Mouse (Mus musculus) monocyte, adult 5-6 weeks (primary cell): ENCODE data around the gene Atat1. TPM values are rescaled to one million over a fixed set of nuclear protein-coding genes. Genes with fewer than 3 reads are reported as not detected.
A peak's percentile ranks its signal among the peaks of the same experiment; 100 is the strongest.

Experiments
- ATAC-seq: fragments of 153-309, 156-312 bp; replicated peaks from 2 replicates; pipeline ENCODE4 v1.8.0; 2017; ENCODE audit warnings: mild to moderate bottlenecking; ENCODE audit not compliant: low TSS enrichment, insufficient number of reproducible peaks, severe bottlenecking, poor library complexity, low FRiP score
- total RNA-seq: library from RNA; stranded (forward); fragments of 200-1000, 200-491, 200-594 nt; gene quantifications from 3 replicates; pipeline ENCODE4 v1.2.3, GENCODE M21; 2017

Atat1 gene
- total RNA-seq, 1 experiment from 2014 or later: 18.7 TPM

DNA sequence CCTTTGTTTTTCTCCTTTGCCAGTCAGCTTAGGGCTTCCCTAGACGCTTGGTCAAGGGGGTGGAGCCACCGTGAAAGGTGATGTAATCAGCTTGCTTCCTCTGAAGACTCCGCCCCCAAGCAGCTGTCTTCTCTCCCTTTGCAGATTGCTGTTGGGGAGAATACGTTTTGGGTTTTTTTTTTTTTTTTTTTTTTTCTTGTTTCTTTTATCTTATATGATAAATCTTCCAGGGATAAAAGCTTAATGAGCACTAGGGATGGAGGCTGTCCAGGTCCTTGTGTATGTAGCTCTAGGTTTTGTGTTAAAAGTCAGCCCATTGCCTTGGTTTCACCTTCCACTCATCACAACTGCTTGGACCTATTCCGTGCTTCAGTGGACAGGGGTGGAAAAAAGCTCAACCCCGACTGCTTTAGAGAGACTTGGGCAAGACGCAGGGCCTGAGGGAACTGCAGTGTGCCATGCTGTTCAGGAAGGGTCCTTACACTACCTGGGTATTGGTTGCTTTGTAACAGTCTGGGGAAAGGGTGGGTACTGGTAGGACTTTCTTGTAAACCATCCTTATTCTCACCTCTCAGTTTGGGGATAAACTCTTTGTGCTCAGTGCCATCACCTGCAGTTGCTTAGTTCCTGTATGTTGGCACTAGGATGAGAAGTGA is 9.3 kb upstream of the Atat1 start:
- peak; percentile 52 for ATAC-seq

DNA sequence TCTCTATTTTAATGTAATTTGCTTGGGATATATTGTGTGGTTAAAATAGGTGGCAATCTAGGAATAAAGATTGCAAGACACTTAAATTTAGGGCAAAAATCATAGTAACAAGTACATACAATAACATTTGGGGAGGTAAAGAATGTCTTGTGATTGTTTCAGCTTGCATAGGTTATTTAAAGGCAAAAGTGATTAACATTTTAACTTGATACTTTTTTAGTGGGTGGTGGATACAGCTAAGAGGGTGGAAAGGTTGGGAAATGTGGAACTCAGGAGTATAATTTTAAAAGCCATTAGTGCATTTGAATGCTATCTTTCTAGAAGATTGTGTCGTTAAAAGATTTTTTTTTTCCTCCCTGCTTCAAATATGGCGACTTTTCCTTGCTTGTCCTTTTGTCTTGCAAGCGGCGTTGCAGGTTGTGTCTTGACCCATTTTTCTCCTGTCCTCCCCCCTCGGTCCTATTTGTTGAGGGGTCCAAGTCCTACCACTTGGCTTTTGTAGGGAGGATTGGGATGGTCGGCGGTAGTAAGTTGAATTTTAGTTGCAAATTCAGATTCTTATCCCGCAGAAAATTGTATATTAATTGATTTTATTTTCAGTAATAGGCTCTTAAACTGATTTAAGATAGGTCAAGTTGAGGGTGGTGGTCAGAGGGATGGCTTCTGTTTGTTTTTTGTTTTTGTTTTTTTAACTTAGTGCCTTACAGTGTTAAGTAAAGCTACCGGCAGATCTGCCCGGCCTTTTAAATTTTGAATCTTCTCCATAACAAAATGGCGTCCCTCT is 8.6 kb upstream of the Atat1 start:
- ATAC-seq: no peak

DNA sequence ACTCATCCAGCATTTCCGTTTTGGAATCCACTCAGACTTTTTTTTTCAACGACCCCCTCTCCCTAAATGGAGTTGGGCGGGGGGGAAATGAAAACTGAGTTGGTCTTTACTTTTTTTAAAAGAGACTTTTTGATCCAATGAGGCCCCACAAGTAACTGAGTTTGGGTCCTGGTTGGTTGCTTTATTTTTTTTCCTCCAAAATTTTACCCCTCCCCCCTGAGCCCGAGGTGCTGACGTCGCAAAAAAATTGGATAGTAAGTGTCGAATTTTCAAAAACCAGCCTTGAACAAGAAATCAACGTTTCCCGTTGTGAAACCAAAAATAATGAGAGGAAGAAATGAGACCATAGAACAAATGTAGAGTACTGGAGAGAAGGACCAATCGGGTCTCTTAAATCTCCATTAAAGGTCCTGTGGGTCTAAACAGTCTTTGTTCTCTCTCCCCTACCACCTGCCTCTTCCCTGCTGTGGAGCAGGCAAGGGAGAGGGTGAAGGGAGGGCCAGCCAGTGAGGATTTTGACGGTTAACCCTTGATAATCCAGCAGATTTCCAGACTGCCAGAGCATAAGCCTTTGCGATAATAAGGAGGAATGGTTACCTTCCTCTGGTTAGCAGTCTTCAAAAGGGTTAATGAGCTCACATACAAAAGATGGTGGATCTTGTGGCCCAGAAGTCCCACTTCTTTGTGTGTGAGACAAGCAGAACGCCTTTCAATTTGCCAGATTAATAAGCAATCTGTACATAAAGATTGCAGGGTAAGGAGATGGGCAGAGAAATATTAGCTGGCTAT is 7.8 kb upstream of the Atat1 start:
- peak; percentile 7 for ATAC-seq

DNA sequence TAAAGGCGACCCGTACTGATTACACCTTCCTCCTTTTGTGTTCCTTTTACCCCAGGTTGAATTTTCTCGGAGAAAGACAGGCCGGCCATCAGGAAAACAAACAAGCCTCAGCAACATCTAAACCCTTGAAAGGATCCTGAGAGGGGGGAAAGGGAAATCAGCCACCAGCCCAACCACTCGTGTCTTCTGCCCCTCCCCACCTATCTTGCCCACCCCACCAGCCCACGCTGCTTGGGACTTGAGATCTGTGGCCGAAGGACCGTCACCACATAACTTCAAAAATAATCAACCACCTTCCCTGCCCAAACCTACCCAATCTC is 7.2 kb upstream of the Atat1 start:
- no peak for ATAC-seq

DNA sequence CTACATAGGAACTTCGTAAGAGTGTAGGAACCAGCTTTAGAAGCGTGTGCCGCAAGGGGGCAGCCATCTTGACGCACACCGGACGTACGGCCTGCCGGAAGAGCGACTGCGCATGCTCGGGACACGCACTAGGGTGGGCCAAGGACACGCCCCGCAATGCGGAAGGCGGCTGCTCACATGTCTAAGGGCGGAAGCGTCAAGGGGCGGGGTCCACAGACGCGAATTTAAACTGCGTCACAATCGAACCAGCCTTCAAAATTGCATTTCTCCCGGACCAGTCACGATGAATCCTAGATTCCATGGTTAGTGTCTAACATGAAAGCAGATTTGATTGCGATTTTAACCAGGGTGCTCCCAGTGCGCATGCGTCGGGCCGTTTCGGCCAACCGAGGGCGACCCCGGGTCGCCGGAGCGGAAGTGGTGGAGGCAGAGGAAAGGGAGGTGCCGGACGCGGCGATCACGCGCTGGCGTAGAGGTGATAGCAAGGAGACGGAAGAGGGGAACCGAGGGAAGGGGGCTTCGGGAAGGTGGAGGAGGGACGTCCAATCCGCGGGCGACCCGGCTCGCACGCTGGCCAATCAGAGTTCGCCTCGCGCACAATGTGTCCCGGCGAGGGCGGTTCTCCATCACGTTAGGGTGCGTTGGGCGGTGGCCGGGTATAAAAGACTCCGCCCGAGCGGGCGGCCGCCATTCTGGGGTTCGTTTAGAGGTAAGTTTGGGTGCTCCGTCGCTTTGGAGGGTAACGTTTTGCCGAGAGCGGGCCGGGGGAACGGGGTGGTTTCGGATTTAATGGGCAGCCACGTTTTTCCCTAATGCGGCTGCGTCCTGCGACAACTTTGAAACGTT is 6.6 kb upstream of the Atat1 start, which contains the start of the genes Mrps18b and Ppp1r10:
TSS of gene Mrps18b (minus strand) at position 93 of the 846 bp plus-strand sequence.
TSS of gene Ppp1r10 (plus strand) at position 138 of the 846 bp plus-strand sequence.
- peak; percentile 76 for ATAC-seq

DNA sequence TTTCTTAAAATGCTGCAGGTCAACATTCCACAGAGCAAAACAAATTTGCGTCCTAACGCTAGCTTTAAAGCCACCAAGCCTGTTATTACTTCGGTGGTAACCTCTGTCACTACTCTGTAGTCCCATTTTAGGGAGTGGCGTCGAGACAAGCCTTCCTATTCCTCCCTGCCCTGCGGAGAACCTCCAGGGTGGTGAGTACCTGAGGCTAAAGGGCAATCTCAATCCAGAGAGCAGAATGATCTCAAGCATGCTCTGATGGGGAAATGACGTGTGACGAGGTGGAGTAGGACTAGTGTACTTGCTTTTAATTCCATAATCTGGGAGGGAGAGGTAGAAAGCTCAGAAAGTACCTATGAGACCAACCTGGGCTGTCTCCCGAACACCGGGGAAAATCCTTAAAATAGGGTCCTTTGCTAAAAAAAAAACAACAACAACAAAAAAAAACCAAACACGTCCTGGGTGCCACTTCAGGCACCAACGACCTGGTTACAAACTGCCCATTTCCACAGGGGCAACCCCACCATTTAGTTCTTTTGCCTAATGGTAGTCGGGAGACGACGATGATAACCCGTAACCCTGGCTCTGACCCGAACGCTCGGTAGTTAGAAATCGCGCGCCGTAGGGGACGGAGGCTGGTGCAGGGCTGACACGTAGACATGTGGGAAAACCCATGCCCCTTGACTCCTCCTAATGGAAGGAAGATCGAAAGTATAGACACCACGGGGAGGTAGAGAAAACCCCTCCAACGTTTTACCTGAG is 5.8 kb upstream of the Atat1 start:
- ATAC-seq: no peak; the same call in 1 of the 2 replicates

DNA sequence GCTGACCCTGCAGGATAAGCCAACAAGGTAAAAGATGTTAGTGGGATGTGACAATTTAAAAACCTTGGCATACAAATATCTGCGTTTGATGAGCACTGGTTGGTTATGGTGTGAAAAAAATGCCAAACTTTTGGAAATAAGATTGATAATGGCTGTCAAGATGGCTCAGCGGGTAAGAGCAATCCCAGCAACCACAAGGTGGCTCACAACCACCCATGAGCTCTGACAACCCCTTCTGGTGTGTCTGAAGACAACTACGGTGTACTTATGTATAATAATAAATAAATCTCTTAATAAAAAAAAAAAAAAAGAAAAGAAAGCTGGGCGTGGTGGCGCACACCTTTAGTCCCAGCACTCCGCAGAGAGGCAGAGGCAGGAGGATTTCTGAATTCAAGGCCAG is 5.1 kb upstream of the Atat1 start:
- ATAC-seq: no peak

DNA sequence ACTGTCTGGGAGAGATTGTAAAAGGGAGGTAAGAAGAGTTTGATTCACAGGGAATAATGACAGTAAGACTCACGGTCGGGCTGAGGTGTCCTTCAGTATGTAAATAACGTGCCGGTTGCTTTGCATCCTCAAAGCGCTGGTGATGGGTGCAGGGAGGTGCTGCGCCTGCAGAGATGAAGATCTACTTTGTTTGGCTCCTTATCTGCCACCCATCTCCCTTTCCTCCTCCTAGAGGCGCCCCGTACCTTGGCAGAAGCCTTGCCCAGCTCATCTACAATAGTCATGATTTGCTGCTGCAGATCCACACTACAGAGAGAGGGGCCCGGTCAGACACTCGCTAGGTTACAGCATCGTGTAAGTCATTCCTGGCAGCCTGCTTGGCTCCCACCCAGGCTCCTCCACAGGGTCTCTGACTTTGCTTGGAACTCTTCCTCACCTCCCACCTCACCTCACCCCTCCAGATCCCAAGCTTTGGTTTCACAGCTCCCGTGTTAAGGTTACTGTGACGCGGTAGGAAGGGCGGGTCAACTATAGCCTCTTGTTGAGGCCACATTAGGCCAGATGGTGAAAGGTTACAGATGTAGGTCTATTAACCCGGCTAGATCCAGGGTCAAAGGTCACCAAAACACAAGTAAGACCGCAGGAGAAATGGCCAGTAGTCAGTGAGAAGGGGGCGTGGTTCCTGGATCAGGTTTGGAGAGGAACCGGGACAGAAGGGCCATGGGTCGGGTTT is 523 bp downstream of the Atat1 start:
- peak; percentile 40; the same call in 1 of the 2 replicates for ATAC-seq

DNA sequence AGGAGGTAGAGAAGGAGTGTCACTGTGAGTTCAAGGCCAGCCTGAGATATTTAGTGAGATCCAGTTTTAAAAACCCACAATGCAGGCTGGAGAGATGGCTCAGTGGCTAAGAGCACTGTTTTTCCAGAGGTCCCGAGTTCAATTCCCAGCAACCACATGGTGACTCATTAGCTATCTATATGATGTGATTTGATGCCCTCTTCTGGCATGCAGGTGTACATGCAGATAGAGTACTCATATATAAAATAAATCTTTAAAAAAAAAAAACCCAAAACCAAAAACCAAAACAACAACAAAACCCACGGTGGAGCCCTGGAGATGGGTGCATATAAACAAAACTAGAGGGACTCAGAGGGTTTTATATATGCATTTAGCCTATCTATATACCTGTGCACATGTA is 2.3 kb downstream of the Atat1 start:
- no peak for ATAC-seq

DNA sequence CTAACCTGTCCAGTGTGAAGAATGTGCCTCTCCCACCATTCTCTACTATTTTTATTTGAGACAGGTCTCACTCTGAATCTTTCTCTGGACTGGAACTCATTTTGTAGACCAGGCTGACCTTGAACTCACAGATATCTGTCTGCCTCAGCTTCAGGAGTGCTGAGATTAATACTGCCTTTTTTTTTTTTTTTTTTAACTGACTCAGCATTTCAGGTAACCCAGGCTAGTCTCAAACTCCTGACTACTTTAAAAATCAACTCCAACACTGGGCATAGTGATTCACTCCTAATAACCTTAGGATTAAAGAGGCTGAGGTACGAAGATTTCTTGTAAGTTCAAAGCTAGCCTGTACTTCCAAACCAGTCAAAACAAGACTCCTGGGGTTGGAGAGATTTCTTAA is 4.3 kb downstream of the Atat1 start:
- no peak for ATAC-seq

DNA sequence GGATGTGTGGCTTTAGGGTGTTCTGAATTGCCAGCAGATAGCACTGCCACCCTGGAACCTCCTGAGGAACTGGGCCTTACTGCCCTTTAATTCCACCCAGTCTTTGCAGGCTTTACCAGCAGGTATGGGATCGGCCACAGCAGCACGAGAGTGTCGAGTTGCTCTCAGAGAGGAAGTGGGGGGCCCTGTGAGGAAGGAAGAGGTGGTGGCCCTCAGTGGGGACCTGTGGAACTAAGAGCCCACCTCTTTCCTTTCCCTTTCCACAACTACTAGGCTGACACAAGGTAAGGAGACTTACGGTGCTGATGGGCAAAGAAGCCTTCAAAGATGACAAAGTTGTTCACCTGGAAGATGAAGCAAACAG is 5.9 kb downstream of the Atat1 start:
- no peak for ATAC-seq

DNA sequence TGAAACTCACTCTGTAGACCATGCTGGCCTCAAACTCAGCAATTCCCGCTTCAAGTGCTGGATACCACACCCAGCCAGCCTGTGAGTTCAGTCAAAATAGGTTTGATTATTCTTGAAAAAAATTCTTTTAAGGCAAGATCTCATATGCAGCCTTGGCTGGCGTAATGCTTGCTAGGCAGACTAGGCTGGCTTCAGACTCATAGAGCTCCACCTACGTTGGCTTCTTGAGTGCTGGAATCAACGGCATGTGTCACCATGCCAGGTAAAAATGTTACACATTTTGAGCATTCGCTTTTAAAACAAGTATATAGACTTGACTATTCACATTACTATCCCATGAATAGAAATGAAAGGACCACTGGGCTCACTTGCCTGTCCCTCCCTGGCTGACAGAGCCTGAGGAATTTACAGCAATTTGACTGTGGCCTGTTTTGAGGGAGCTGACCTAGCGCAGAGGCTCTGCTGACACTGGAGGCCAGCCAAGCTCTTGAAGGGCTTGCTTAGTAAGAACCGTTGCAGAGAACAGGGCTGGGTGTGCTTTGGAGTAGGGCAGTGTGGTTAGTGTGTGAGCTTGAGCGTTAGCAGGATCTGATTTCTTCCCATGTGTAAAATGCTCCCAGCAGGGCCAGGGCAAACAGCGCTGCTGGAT is 6.4 kb downstream of the Atat1 start:
- ATAC-seq: no peak

DNA sequence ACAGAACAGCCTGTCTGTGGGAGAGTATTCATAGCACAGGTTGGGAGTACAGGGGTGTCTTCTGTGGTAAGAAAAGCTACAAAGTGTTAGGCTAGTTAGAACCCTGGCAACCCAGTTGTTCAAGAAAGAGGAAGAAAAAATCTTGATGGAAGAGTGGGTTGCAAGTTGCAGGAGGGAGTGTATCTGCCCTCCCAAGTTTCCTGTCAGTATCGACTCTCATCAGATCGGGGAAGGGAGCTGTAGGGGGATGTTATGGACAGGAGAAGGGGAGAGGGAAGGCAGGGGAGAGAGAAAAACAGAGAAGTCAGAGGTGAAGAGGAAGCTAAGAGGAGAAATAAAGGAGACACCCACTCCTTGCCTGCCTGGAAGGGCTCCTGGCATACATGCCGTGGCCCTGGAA is 9.2 kb downstream of the Atat1 start:
- ATAC-seq: no peak

DNA sequence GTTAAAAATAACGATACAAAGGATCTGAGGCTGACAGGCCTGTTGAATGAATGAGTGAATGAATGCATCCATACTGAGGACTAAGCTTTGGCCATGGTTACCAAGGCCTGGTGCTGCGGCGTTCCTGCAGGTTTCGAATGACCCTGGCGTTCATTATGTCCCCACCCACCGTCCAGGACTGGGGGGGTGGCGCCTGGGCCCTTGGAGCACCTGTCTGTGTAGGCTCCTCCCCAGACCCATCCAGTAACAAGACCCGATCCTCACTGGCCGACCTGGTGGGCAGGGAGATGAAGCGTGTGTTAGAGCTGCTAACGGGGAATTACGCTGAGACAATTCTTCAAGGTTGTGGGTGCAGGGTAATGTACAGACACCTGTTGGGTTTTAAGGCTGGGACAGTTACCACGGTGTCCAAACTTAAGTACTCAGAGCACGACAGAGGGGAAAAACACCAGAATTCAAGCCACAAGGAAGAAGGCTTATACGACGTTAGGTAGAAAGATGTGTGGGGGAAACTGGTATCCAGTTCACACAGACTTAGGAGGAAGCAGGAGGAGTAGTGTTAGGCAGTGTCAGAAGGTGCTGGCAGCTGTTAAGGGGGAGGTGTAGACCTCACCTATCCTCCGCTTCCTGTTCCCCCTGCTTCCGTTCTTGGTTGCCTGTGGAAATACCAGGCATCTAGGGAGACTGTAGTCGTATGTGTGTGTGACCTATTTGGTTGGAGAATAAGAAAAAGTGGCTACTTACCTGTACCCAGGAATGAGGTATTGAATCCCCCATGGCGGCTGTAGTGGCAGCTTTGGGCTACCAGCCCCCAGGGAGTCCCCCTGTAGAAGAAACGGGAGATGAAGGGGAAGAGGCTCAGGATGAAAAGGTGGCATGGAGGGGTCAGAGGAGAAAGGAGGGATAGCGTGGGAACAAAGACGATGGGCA is 12.0 kb downstream of the Atat1 start:
- ATAC-seq: no peak

DNA sequence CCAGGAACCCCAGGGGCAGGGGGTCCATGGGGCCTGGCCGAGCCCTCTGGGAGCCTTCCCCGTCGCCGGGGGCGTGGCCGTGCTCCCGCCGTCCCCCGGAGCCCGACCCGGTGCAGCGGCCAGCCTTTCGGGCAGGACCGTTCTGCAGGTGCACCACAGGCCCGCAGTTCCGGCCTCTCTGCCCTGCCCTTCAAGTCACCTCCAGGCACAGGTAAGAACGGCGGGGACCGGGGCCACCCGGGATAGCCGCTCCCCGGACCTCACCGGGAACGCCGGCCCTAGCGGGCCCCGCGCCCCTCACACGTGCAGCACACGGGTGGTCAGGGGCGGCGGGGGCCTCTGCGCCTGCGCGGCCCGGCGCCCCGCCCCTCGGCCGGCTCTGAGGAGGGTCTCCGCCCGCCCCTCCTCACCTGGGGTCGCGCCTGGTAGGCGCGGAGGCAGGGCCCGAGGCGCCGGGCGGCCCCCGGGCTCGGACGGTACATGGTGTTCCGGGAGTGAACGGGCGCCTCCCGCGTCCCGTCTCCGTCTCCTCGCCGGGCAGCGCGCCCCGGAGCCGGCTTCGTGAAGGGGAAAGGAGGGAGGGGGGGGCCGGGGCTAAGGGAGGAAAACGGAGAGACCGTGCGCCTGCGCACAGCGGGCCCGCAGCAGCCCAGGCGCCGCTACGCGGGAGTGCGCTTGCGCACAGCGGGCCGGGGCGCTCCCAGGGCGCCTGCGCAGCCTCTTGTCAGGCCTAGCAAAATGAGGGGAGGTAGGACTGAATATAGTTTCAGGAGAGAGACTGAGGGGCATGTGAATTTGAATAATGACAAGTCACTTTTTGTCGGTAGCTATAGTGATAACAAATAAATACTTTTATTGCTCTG is 12.9 kb downstream of the Atat1 start, which contains the start of gene 2310061I04Rik:
TSS of gene 2310061I04Rik (minus strand) at position 651 of the 863 bp plus-strand sequence.
- ATAC-seq: peak; percentile 34; the same call in 1 of the 2 replicates
